Mouse (Mus musculus): Measurements from ENCODE around the gene Tmem94.
A peak's percentile ranks its signal among the peaks of the same experiment; 100 is the strongest.
"Not testable (repeated sequence)": the region's sequence is repeated elsewhere in the genome, so short reads cannot be mapped to it uniquely, and the experiment has no call there.

The Tmem94 gene

GRCm38 (mm10) chr11:115765103-115765606 is at the start of gene Tmem94:
Gene Tmem94, plus strand, starts transcription at chr11:115765433.
- peak; percentile 96 for DNase-seq

GRCm38 (mm10) chr11:115716410-115717338 is 48.6 kb upstream of the Tmem94 start:
- peak; percentile 54 for DNase-seq

- DNase-seq = peak; percentile 70
These were observed 47.4 kb upstream of the Tmem94 start for GRCm38 (mm10) chr11:115717660-115718390.

DNA sequence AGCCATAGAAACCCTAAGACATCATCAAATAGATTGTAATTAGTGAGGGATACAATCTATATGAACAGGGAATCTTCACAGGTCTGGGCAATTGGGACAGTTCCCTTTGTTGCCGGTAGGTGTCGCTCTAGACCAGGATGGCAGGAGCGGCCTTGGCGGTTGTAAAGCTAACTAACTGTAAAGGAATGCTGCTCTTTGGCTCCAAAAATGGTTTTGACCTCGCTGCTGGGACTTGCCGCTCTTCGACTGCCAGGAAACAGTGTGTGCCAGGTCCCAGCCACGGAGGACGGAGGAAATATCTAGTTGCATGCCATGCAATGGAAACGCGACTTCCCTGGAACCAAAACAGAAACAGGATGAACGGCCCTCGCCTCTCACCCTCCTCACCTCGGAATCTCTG is 42.6 kb upstream of the Tmem94 start:
- peak; percentile 80 for DNase-seq

DNA sequence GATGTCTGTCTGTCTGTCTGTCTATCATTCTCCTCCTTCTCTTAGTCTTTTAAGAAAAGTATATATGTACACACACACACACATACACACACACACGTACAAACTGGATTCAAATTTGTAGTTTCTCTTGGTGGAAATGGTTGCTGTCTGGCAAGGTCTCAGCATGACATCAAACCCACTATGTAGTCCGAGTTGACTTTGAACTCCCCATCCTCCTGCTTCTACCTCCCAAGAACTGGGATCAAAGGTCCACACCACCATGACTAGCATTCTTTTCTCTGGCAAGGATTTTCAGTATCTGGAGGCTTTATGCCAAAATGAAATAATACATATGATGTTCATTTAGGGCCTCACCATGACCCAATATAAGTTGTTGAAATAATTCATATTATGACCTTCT is 42.0 kb upstream of the Tmem94 start:
- DNase-seq = no peak

DNA sequence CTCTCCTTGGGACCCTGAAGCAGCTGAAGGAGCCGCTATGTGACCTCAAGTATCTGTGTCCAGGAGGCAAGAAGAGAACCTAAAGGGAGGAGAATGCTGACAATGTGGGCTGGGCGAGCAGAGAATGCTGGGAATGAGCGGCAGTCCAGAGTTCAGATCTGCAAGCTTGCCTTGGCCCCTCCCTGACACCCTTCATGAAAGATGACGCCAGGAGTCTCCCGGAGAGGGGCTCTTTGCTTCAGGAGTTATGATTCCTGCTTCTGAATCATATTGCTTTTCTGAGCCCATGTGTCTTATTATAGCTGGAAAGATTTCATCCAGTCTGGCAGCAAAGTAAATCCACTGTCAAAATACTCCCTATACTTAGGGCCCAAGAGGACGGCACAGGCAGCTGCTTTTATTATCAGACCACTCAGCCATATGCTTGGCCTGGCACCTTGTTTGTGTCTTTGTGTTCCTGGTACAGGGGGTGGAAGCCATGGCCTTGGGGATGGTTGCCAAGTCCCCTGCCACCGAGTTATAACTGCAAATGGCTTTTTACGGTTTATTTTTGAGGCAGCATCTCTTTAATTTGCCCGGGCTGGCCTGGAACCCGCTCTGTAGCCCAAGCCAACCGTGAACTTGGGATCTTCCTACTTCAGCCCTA is 31.1 kb upstream of the Tmem94 start:
- peak; percentile 6 for DNase-seq

DNA sequence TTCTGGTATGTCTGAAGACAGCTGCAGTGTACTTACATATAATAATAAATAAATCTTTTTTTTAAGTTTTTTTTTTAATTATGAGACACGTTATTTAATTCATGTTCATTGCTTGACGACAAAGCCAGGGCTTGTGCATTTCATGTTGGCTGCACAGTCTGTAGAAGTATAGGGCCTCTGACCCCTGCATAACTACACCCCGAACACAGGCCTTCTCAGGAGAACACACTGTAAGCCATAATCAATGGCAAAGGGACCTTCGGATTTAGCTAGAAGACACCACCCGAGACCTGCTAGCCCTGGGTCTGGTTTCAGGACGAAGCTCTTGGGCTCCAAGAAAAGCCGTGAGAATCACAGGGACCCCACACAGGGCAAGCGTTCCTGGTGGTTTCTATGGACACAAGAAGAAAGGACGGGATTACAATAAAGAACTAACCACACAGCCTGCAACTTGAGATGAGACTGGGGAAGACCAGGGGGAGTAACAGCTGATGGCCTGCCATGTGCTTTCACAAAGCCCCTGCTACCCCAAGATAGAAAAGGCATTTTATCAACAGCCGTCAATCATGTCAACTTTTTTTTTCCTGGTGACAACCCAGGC is 27.5 kb upstream of the Tmem94 start:
- no peak for DNase-seq

- DNase-seq = no peak
These were observed 26.9 kb upstream of the Tmem94 start for GRCm38 (mm10) chr11:115738275-115738885.

DNA sequence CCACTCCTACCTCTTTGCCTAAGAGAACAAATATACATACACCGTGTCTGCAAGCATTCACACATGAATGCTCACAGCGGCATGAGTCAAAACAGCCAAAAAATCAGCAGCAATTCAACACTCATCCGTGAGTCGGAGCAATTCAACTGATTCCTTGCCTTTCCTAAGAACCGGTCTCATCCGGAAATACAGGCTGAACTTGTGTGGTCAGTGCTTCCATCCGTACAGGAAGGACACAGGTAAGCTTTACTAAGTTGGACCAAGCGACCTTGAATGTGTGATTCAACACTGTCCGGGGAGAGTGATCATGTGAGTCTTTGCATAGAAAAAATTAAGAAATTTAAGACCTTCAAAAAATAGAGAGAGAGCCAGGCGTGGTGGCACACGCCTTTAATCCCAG is 24.2 kb upstream of the Tmem94 start:
- DNase-seq = no peak

- DNase-seq = no peak
These were observed 22.3 kb upstream of the Tmem94 start for GRCm38 (mm10) chr11:115742926-115743325.

GRCm38 (mm10) chr11:115744385-115744784 is 20.8 kb upstream of the Tmem94 start:
- no peak for DNase-seq

DNA sequence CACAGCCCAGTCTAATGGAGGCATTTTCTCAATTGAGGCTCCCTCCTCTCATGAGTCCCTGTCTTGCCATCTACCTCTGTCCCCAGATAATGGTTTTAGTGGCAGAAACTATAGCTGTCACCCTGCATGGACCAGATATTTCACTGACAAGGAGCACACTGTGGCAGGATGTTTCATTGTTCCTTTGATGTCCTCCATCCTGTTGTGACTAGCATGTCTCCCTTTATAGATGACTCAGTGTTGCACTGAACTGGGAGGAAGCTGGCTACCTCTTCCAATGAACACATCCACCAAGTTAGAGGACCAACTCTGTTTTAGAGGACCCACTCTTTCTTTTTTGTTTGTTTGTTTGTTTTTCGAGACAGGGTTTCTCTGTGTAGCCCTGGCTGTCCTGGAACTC is 19.1 kb upstream of the Tmem94 start:
- DNase-seq = no peak

GRCm38 (mm10) chr11:115746762-115747161 is 18.5 kb upstream of the Tmem94 start:
- no peak for DNase-seq

DNA sequence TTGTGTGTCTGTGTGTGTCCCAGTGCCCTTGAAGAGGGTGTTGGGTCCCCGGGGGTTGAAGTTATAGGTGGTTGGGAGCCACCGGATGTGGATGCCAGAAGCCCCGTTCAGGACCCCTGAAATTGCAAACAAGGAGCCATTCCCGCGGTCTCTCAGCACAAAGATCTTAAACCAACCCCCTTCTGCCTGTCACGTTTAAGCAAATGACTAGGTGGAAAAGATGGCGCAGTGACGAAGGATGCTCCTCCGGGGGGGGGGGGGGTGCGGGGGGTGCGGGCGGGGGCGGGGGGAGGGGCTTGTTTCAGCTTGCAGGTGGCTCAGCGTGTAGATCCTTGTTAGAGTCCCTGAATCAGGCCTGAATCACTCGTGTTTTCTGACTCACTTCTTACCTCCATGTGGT is 17.9 kb upstream of the Tmem94 start:
- no peak for DNase-seq

DNA sequence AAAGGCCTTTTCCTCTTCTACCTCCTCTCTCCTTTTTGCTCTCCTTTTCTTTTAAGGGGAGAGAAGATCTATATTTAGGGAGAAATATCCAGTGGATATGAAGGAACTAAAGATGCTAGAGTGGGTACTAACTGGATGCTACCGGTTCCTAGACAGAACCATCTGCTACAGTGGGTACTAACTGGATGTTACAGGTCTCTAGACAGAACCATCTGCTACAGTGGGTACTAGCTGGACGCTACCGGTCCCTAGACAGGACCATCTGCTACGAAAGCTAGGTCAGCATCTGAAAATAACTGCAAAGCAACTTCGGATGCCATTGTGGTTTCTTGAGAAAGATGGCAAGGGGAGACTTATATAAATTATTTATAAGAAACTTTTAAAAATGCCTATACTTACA is 15.4 kb upstream of the Tmem94 start:
- DNase-seq = no peak

- DNase-seq = no peak
These were observed 13.5 kb upstream of the Tmem94 start for GRCm38 (mm10) chr11:115751725-115752124.

DNA sequence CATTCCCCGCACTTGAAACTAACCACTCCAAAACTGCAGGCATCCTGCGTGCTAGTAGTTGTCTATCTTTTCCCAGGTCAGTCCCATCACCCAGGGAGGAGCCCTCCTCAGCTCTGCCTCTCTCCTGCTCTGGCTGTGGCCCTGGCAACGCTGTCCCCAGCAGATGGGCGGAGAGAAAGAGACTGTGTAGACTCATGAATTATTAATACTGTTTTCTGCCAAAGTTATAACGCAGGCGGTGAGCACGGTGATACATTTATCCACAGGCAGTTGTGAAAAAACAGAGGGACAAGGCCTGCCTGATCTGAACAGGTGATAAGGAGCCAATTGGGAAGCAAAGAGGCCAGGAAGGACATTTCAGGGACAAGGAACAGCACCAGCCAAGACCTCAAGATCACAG is 12.6 kb upstream of the Tmem94 start:
- DNase-seq = no peak

DNA sequence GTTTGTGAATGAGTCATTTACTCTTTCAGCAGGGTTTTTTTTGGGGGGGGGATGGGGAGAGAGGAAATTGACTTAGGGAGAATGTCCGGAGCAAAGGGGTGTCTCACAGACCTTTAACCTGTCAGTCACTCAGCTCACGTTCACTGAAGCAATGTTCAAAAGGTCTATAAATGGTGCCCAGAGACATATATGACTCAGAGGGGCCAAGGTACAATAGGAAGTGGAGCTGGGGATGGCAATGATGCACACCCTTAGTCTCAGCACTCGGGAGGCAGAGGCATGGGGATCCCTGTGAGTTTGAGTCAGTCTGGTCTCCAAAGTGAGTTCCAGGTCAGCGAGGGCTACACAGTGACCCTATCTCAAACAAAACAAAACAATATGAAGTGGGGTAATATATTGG is 11.7 kb upstream of the Tmem94 start:
- DNase-seq = no peak

- not testable (repeated sequence) for DNase-seq
These were observed 3.1 kb upstream of the Tmem94 start for GRCm38 (mm10) chr11:115762176-115762575.

DNA sequence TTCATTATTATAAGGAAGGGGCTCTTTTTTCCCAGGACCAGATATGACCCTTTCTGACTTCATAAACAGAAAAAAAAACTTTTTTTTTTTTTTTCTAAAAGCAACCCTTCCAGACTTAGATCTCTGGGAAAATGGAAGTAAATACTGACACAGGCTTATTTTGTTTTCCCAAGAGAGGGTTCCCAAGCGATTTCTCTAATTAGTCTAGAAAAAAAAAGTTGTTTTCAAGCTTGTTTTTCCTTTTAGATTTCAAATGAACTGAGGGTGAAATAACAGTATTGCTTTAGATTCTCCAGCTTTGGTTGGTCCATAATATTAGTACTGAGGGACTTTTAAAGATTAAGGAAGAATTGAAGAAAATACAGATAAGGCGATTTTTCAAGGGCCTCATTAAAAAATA is 535 bp upstream of the Tmem94 start:
- DNase-seq = no peak

GRCm38 (mm10) chr11:115765607-115766141 is 441 bp downstream of the Tmem94 start:
- DNase-seq = peak; percentile 74

- no peak for DNase-seq
These were observed 1.2 kb downstream of the Tmem94 start for GRCm38 (mm10) chr11:115766356-115766943.

All from liver (tissue).